Mouse (Mus musculus) leukemia stem cell, adult 10-12 weeks (primary cell): ENCODE measurements around the gene Aldh3b2. TPM values are rescaled to one million over a fixed set of nuclear protein-coding genes. Genes with fewer than 3 reads are reported as not detected.

ENCODE experiments used
- polyA plus RNA-seq: library from polyadenylated mRNA; stranded (reverse); fragments of >175 nt; gene quantifications from 2 replicates; pipeline ENCODE4 v1.2.3, GENCODE M21; 2012; ENCODE audit warnings: low replicate concordance

Gene Aldh3b2
- polyA plus RNA-seq, result 0.26 and 0.83 TPM in 2 replicates

DNA sequence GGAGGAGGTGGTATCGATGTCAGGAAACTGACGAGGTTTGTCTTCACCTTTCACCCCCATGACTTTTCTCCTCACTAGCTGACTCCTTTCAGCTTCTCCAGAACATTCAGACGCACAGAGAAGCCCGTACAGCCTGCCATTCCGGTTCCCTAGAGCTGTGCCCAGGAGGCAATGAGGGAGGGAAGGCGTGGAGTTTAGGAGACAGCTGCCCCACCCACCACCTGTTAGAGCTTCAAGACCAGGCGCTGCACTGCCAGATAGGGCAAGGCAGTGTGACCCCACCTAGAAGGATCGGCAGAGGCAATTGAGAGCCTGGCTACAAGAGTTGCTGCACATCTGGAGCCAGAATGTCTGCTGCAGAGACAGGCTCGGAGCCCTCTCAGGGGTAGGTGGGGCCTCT lies at the start of gene Aldh3b2:
TSS of gene Aldh3b2 (plus strand) at position 100 of the 400 bp plus-strand sequence.

DNA sequence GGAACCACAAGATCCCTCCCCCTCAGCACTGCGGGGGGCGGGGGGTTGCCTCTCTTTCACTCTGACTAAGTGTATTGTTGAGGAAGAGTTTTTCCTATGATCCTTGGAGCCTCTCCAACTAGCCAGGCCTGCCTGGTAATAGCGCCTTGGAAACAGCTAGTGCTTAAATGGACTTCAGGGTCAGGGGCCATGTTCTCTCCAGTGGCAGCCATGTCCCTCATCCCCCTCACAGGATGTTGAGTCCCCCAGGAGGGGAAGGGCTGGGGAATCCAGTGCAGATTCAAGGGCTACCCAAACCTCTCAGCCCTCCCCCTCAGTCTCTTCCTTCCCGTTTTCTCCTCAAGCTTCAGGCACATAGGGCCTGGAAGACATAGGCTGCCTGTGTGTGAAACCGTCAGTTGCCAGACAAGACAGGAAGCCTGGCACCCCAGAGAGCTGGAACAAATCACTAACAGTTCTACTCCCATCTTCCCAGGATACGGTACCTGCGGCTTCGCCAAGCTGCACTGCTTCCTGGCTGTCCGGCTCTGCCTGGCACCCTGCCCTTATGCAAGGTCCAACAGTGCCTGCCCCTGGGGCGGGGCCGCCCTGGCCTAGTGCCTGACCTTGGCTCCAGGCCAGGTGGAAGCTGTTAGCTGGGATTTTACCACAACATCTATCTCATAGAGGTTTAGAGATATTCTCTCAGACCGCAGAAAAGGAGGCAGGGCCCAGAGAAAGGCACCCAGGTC lies 42.8 kb upstream of the Aldh3b2 start, which contains the start of gene Aldh3b1:
TSS of gene Aldh3b1 (minus strand) at position 598 of the 731 bp plus-strand sequence.

DNA sequence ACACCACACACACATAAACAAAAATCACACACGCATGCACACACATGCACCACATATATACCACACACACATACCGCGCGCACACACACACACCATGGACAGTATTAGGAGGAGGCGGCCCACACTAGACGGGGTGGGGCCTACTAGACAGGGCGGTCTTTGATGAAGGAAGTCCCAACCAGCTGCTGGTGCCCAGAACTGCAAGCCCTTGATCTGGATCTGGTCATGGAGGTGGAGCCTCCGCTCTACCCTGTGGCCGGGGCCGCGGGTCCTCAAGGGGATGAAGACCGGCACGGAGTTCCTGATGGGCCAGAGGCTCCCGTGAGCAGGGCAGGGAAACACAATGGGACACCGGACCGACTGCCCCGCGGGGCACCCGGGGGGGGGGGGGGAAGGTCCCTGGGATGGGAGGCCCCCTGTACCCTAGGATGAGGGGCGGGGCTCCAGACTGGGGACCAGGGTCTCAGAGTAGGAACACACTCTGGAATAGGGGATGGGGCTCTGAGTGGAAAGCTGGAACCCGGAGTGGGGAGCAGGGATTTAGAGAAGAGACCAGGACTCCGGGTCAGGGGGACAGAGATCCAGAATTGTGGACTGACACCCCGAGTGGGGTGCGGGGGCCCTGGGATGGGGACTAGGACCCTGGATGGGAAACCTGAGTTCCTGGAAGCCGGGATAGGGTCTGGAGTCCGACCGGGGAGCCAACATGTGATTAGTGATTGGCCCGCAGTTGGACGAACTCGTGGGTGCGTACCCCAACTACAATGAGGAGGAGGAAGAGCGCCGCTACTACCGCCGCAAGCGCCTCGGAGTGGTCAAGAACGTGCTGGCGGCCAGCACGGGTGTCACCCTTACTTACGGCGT lies 36.9 kb upstream of the Aldh3b2 start, which contains the start of gene Unc93b1:
TSS of gene Unc93b1 (plus strand) at position 155 of the 864 bp plus-strand sequence.

DNA sequence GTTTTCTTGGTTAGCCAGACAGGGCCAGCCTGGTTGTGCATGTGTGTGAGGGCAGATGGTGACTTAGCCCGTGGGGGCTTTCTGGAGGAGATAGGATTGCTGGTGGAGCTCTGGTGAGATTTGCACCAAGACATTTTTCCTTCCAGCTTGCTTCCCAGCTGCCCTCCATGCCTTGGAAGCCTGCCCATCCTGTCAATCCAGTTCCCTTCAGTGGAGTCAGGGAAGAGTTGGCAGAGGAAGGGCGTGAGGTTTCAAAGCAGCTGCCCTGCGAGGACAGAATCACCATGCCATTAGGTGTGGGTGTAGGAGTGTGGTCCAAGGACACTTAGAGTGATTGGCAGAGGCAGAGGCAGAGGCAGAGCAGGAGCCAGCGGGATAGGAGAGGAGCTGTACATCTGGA lies 13.7 kb upstream of the Aldh3b2 start, which contains the start of gene Aldh3b3:
TSS of gene Aldh3b3 (plus strand) at position 176 of the 400 bp plus-strand sequence.

DNA sequence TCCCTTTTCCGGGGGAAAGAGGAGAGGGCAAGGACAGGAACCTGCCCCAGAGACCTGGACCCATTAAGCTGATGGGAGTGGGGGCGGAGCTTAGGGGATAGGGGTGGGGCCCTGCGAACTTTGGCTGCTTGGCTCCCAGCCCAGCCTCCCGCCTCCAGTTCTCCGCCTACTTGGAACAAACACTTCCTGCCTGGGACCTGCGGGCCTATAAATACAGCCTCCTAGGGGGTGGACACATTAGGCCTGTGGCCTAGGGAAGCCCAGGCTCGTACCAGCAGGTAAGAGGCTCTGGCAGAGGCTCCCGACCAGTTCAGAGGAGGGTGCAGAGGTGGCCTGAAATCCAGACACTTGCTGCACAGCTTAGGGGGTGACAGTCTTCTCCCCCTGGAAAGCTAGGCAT lies 14.2 kb downstream of the Aldh3b2 start, which contains the start of gene Acy3:
TSS of gene Acy3 (plus strand) at position 237 of the 400 bp plus-strand sequence.

DNA sequence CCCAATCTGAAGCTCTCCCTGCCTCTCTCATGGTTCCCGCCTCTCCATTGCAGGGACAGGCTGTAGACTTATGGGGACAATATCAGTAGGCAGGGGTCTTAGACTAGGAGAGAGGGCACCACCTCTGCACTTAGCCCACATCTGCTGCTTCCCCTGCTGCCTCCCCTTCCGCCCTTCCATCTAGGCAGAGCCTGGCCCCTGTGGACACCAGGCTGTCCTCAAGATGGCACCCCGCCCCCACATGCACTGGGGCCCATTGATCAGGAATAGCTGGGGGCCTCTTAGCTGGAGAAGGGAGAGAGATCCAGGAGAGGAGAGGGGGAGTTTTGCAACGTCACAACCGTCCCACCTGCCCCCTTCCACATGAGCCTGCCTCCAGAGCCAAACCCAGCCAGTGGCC lies 20.3 kb downstream of the Aldh3b2 start, which contains the start of gene Tbx10:
TSS of gene Tbx10 (plus strand) at position 337 of the 400 bp plus-strand sequence.

DNA sequence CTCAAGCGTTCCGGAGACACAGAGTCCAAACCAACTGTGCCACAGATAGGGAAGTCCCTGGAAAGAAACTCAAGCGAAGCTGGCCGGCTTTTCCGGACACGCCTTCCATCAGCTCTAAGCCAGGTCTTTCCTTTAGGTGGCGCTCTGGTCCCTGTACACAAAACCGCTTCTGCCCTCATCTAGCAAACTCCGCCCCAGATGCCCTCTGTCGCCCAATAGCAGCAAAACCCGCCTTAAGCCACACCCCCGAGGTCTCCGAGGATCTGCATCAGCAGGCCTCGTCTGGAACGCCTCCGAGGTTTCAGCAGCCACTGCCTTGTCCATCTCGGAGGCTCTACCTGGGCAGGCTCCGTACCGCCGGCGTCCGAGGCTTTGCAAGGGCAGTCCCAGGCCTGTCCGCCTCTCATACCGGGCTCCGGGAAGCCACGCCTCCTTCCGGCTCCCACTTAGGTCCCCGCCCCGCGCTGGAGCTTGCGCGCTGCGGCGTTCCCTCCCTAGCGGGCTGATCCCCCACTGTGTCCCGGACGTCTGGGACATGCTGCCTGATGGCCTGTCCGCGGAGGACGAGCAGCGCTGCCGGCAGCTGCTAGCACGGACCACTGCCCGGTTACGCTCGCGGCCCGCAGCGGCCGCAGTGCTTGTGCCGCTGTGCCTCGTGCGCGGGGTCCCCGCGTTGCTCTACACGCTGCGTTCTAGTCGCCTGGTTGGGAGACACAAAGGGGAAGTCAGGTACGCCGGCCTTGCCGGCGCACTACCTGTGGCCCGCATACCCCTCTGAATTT lies 28.2 kb downstream of the Aldh3b2 start, which contains the start of the genes Nudt8 and Gm49405:
TSS of gene Nudt8 (plus strand) at position 462 of the 782 bp plus-strand sequence.
TSS of gene Gm49405 (plus strand) at position 508 of the 782 bp plus-strand sequence.

DNA sequence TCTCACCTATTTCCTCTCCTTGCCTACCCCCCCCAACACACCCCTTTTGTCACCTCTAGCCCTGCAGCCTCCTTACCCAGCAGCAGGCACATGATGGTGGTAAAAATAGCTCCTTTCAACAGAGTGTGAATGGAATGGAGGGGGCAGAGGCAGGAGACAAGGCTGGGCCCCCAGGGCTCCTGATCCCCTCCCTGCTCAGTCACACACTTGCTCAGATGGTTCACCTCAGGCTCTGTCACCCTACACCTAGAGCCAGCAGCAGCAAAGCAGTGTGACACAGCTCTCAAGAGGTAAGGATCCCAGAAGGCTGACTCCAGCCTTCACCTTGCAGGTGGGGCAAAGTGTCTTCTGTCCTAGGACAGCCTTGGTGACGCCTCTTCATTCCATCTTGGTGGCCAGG lies 31.0 kb downstream of the Aldh3b2 start, which contains the start of gene Doc2g:
TSS of gene Doc2g (plus strand) at position 202 of the 400 bp plus-strand sequence.

DNA sequence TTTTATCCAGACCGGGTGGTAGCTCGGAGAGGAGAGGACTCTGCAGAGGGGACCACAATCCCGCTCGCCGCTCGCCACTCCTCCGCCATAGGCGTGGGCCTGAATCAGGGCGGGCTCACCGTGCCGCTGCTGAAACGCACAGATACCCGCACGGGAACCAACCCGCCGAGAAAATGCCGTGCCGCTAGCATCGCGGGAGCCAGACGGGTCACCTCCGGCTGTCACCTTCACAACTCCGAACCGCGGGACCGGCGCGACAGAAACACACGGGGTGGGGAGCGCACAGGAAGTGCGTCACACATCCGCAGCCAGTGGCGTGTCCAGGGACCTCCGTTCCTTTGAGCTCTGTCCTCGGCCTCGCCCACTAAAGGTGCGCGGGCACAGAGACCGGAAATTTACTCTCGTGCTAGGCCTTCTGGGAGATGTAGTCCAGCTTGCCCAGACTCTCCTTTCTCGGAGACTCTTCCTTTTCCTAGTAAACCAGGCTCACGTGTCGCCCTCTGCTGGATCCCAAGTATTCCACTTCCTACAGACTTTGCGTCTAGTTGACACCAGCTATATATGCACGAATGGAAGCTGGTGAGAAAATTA lies 40.4 kb downstream of the Aldh3b2 start, which contains the start of gene Ndufv1:
TSS of gene Ndufv1 (minus strand) at position 375 of the 591 bp plus-strand sequence.

Other genes with a start within 250 kb of the Aldh3b2 start
- gene Kmt5b, start 204.9 kb upstream of the Aldh3b2 start, polyA plus RNA-seq, result 6.5 and 8.3 TPM in 2 replicates
- gene Chka, start 120.6 kb upstream of the Aldh3b2 start, polyA plus RNA-seq, result 11.0 and 16.6 TPM in 2 replicates
- 75.8 and 86.6 TPM in 2 replicates for gene Tcirg1, start 65.2 kb upstream of the Aldh3b2 start, polyA plus RNA-seq
- gene Ndufs8, start 59.6 kb upstream of the Aldh3b2 start, polyA plus RNA-seq, result 14.8 and 113 TPM in 2 replicates
- 3.5 and 4.9 TPM in 2 replicates for gene Aldh3b1, start 42.5 kb upstream of the Aldh3b2 start, polyA plus RNA-seq
- 122 and 124 TPM in 2 replicates for gene Unc93b1, start 37.1 kb upstream of the Aldh3b2 start, polyA plus RNA-seq
- not detected in 2 replicates for gene Aldh3b3, start 13.7 kb upstream of the Aldh3b2 start, polyA plus RNA-seq
- 4.2 and 13.1 TPM in 2 replicates for gene Acy3, start 14.2 kb downstream of the Aldh3b2 start, polyA plus RNA-seq
- not detected in 2 replicates for gene Tbx10, start 20.4 kb downstream of the Aldh3b2 start, polyA plus RNA-seq
- gene Nudt8, start 28.3 kb downstream of the Aldh3b2 start, polyA plus RNA-seq, result 18.3 and 18.7 TPM in 2 replicates
- gene Gm49405, start 28.3 kb downstream of the Aldh3b2 start, polyA plus RNA-seq, result 5.0 TPM in 2 replicates
- gene Doc2g, start 31.0 kb downstream of the Aldh3b2 start, polyA plus RNA-seq, result 9.6 and 25.7 TPM in 2 replicates
- gene Ndufv1, start 40.5 kb downstream of the Aldh3b2 start, polyA plus RNA-seq, result 116 and 238 TPM in 2 replicates
- gene Gstp1, start 65.7 kb downstream of the Aldh3b2 start, polyA plus RNA-seq, result 87.4 and 343 TPM in 2 replicates
- gene Gstp2, start 73.7 kb downstream of the Aldh3b2 start, polyA plus RNA-seq, result 0.83 TPM in 1 of 2 replicates, not detected in the other
- 8.9 and 10.2 TPM in 2 replicates for gene Gstp3, start 87.2 kb downstream of the Aldh3b2 start, polyA plus RNA-seq
- not detected in 2 replicates for gene Cabp2, start 109.2 kb downstream of the Aldh3b2 start, polyA plus RNA-seq
- gene Cdk2ap2, start 124.9 kb downstream of the Aldh3b2 start, polyA plus RNA-seq, result 187 and 207 TPM in 2 replicates
- 116 and 152 TPM in 2 replicates for gene Pitpnm1, start 127.7 kb downstream of the Aldh3b2 start, polyA plus RNA-seq
- gene Aip, start 153.5 kb downstream of the Aldh3b2 start, polyA plus RNA-seq, result 140 and 201 TPM in 2 replicates
- gene Gpr152, start 167.5 kb downstream of the Aldh3b2 start, polyA plus RNA-seq, result not detected in 2 replicates
- gene Cabp4, start 171.7 kb downstream of the Aldh3b2 start, polyA plus RNA-seq, result 0.80 and 4.6 TPM in 2 replicates
- gene Coro1b, start 176.3 kb downstream of the Aldh3b2 start, polyA plus RNA-seq, result 68.6 and 81.7 TPM in 2 replicates
- 311 and 444 TPM in 2 replicates for gene Ptprcap, start 181.3 kb downstream of the Aldh3b2 start, polyA plus RNA-seq
- gene Rps6kb2, start 191.0 kb downstream of the Aldh3b2 start, polyA plus RNA-seq, result 165 and 201 TPM in 2 replicates
- 2.9 and 5.8 TPM in 2 replicates for gene Carns1, start 203.2 kb downstream of the Aldh3b2 start, polyA plus RNA-seq
- 91.7 and 91.9 TPM in 2 replicates for gene Tbc1d10c, start 219.0 kb downstream of the Aldh3b2 start, polyA plus RNA-seq
- 230 and 449 TPM in 2 replicates for gene Ppp1ca, start 219.7 kb downstream of the Aldh3b2 start, polyA plus RNA-seq
- 31.9 and 46.0 TPM in 2 replicates for gene Rad9a, start 229.3 kb downstream of the Aldh3b2 start, polyA plus RNA-seq
- gene Clcf1, start 241.9 kb downstream of the Aldh3b2 start, polyA plus RNA-seq, result 22.4 and 34.6 TPM in 2 replicates
- 2.6 and 21.1 TPM in 2 replicates for gene AC109138.7, start 242.0 kb downstream of the Aldh3b2 start, polyA plus RNA-seq